18 mouse cellular contexts compared by ENCODE assay signal in the genomic region with DNA sequence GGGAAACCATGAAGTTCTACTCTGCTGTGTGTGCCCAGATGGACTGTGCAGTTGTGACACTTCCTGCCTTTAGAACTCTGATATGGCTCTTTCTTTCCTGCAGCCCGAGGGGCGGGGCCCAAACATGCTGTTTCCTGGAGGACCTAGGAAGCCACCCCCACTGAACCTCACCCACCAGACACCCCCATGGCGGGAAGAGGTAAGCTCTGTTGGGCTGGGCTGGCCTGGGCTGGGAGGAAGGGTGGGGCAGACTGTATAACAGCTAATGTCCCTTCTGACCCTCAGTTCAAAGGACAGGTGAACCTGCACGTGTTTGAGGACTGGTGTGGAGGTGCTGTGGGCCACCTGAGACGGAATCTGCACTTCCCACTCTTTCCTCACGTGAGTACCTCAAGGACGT. TPM values are rescaled to one million over a fixed set of nuclear protein-coding genes. Genes with fewer than 3 reads are reported as not detected.
DNase-seq lines count a peak whose midpoint lies in the region; ATAC-seq and TF ChIP-seq lines count a peak whose summit lies in the region.
"Had no signal": no experiment of that assay in that cellular context is flagged by ENCODE, and none has a peak within 500 bp of the region (broad histone marks: within the 10 kb centered on the region; RNA-seq: fewer than 3 reads in every experiment).

No protein-coding gene starts in this region.

- H3K36me3 ChIP-seq in ES-Bruce4 (ENCODE audit: control insufficient read depth, insufficient read depth, low read length, poor library complexity, severe bottlenecking), result peaks cover 15% of the 10 kb centered on the region
- 0 out of 2 replicates have a peak, but pooled peaks cover 2% of the 10 kb centered on the region for H3K36me3 ChIP-seq in intestine, embryonic 15.5 days
- no peaks in the 10 kb centered on the region for H3K36me3 ChIP-seq in megakaryocyte, embryonic 14.5 days (replicated peaks; ENCODE audit: low read length)
- H3K36me3 ChIP-seq: heart, embryonic 10.5 days had no signal

- no peak for TF ChIP-seq CTCF in ES-Bruce4 (IDR thresholded peaks at IDR 0.05; ENCODE audit: low read depth, low read length)

- ATAC-seq in intestine, embryonic 15.5 days, result peak; percentile 81
- no peak for ATAC-seq in megakaryocyte-erythroid progenitor cell, adult 5-6 weeks (replicated peaks; ENCODE audit: low FRiP score, low TSS enrichment, poor library complexity, severe bottlenecking)
- ATAC-seq: Patski had no signal

- no peaks in the 10 kb centered on the region for H3K9me3 ChIP-seq in ES-Bruce4 (replicated peaks; ENCODE audit: control insufficient read depth, insufficient read depth, low read length, poor library complexity, severe bottlenecking)
- no peaks in the 10 kb centered on the region for H3K9me3 ChIP-seq in intestine, embryonic 15.5 days
- no peaks in the 10 kb centered on the region for H3K9me3 ChIP-seq in megakaryocyte, embryonic 14.5 days
- H3K9me3 ChIP-seq: embryonic facial prominence, embryonic 15.5 days; heart, embryonic 10.5 days; hindbrain, embryonic 13.5 days had no signal

- no peak overlapping the region for H3K9ac ChIP-seq in ES-Bruce4 (ENCODE audit: low read depth, poor library complexity, severe bottlenecking)
- H3K9ac ChIP-seq in intestine, embryonic 15.5 days, result no peak overlapping the region
- H3K9ac ChIP-seq: embryonic facial prominence, embryonic 15.5 days had no signal

- H3K27me3 ChIP-seq in ES-Bruce4 (ENCODE audit: control insufficient read depth, insufficient read depth, low read length, poor library complexity, severe bottlenecking), result no peaks in the 10 kb centered on the region
- H3K27me3 ChIP-seq in intestine, embryonic 15.5 days (replicated peaks), result 0 out of 2 replicates have a peak, but pooled peaks cover 2% of the 10 kb centered on the region
- H3K27me3 ChIP-seq in megakaryocyte, embryonic 14.5 days (replicated peaks), result peaks cover 46% of the 10 kb centered on the region
- H3K27me3 ChIP-seq: embryonic facial prominence, embryonic 15.5 days had no signal

- H3K4me3 ChIP-seq in ES-Bruce4 (ENCODE audit: low read depth, low read length), result no peak overlapping the region
- H3K4me3 ChIP-seq in intestine, embryonic 15.5 days (replicated peaks), result no peak overlapping the region
- H3K4me3 ChIP-seq in megakaryocyte, embryonic 14.5 days (replicated peaks), result peak overlapping the region; percentile 79
- H3K4me3 ChIP-seq: embryonic facial prominence, embryonic 15.5 days; heart, embryonic 10.5 days; hindbrain, embryonic 13.5 days had no signal

- DNase-seq in cerebellum, adult 9-11 months, result peak; percentile 30
- no peak for DNase-seq in cerebellum, adult 18-20 months
- no peak for DNase-seq in ovary, adult 18-20 months (ENCODE audit: low spot score)
- no peak for DNase-seq in kidney, postnatal 10 days
- DNase-seq: cerebellum, adult 8-10 months; kidney, postnatal 4 days; retina, postnatal 1 day had no signal

- H3K4me1 ChIP-seq in ES-Bruce4 (ENCODE audit: control insufficient read depth, insufficient read depth, low read length), result peaks cover 10% of the 10 kb centered on the region
- H3K4me1 ChIP-seq in intestine, embryonic 15.5 days (replicated peaks), result peaks cover 20% of the 10 kb centered on the region
- H3K4me1 ChIP-seq in megakaryocyte, embryonic 14.5 days, result peaks cover 79% of the 10 kb centered on the region

- no peak for TF ChIP-seq POLR2A in ES-Bruce4 (IDR thresholded peaks at IDR 0.05; ENCODE audit: insufficient read depth, low read length)

- TF ChIP-seq EP300 in ES-Bruce4 (IDR thresholded peaks at IDR 0.05; ENCODE audit: insufficient read depth, low read depth, low read length), result peak; percentile 83; the same call in 1 of the 2 replicates

- H3K4me2 ChIP-seq in intestine, embryonic 15.5 days (replicated peaks), result no peak overlapping the region; the same call in 1 of the 2 replicates
- H3K4me2 ChIP-seq: embryonic facial prominence, embryonic 15.5 days; hindbrain, embryonic 13.5 days had no signal

- H3K27ac ChIP-seq in ES-Bruce4 (ENCODE audit: insufficient read depth, low read length), result peak overlapping the region; percentile 2; the same call in 1 of the 2 replicates
- 0 out of 2 replicates have a peak overlapping the region, but pooled peaks have one; percentile 28 for H3K27ac ChIP-seq in intestine, embryonic 15.5 days
- H3K27ac ChIP-seq: embryonic facial prominence, embryonic 15.5 days; heart, embryonic 10.5 days; hindbrain, embryonic 13.5 days; macrophage had no signal

- 59% methylated on average over 7 of the region's 7 CpGs for WGBS in intestine, embryonic 15.5 days

RNA-seq across cellular contexts. Expression of a gene that starts 3.3 kb away (rescaled TPM):
- 18.3 and 22.2 TPM in 2 replicates for polyA plus RNA-seq in ES-Bruce4 (2011; ENCODE audit: insufficient read depth, insufficient read length, low read depth, missing spikeins)
- 7.9 and 10.7 TPM in 2 replicates for polyA plus RNA-seq in intestine, embryonic 15.5 days (2015; fragmentation: Nextera tagmentation; extraction: Ambion mirVana)
- 11.5 and 17.3 TPM in 2 replicates for polyA plus RNA-seq in megakaryocyte, embryonic 14.5 days (2012; ENCODE audit: insufficient read depth, low replicate concordance)
- 0.20 and 0.70 TPM in 2 replicates for total RNA-seq in megakaryocyte-erythroid progenitor cell, adult 5-6 weeks (2014; fragmentation: Nextera tagmentation)
- total RNA-seq in megakaryocyte-erythroid progenitor cell, adult 5-6 weeks (2017), result not detected in 2 replicates
- polyA plus RNA-seq: macrophage had no signal

RNA-seq across cellular contexts. Expression of a gene that starts 13.8 kb away (rescaled TPM):
- polyA plus RNA-seq in ES-Bruce4 (2011; ENCODE audit: insufficient read depth, insufficient read length, low read depth, missing spikeins), result 19.6 and 22.0 TPM in 2 replicates
- 24.6 and 26.1 TPM in 2 replicates for polyA plus RNA-seq in intestine, embryonic 15.5 days (2015; fragmentation: Nextera tagmentation; extraction: Ambion mirVana)
- 2.5 and 3.0 TPM in 2 replicates for polyA plus RNA-seq in megakaryocyte, embryonic 14.5 days (2012; ENCODE audit: insufficient read depth, low replicate concordance)
- 0.17 and 11.2 TPM in 2 replicates for total RNA-seq in megakaryocyte-erythroid progenitor cell, adult 5-6 weeks (2014; fragmentation: Nextera tagmentation)
- total RNA-seq in megakaryocyte-erythroid progenitor cell, adult 5-6 weeks (2017), result 2.8 TPM in 1 of 2 replicates, not detected in the other
- polyA plus RNA-seq: macrophage had no signal

RNA-seq across cellular contexts. Expression of a gene that starts 35.2 kb away (rescaled TPM):
- polyA plus RNA-seq in ES-Bruce4 (2011; ENCODE audit: insufficient read depth, insufficient read length, low read depth, missing spikeins), result not detected in 2 replicates
- polyA plus RNA-seq in intestine, embryonic 15.5 days (2015; fragmentation: Nextera tagmentation; extraction: Ambion mirVana), result not detected in 2 replicates
- not detected in 2 replicates for polyA plus RNA-seq in megakaryocyte, embryonic 14.5 days (2012; ENCODE audit: insufficient read depth, low replicate concordance)
- not detected in 2 replicates for total RNA-seq in megakaryocyte-erythroid progenitor cell, adult 5-6 weeks (2014; fragmentation: Nextera tagmentation)
- not detected in 2 replicates for total RNA-seq in megakaryocyte-erythroid progenitor cell, adult 5-6 weeks (2017)
- total RNA-seq: left cerebral cortex, postnatal 14 days had no signal
- polyA plus RNA-seq: embryonic facial prominence, embryonic 15.5 days; frontal cortex, adult 2 months; heart, embryonic 10.5 days; hindbrain, embryonic 13.5 days; macrophage; Patski had no signal

RNA-seq across cellular contexts. Expression of a gene that starts 36.2 kb away (rescaled TPM):
- 15.4 and 23.2 TPM in 2 replicates for polyA plus RNA-seq in ES-Bruce4 (2011; ENCODE audit: insufficient read depth, insufficient read length, low read depth, missing spikeins)
- 17.8 and 20.5 TPM in 2 replicates for polyA plus RNA-seq in intestine, embryonic 15.5 days (2015; fragmentation: Nextera tagmentation; extraction: Ambion mirVana)
- 41.8 and 92.9 TPM in 2 replicates for polyA plus RNA-seq in megakaryocyte, embryonic 14.5 days (2012; ENCODE audit: insufficient read depth, low replicate concordance)
- total RNA-seq in megakaryocyte-erythroid progenitor cell, adult 5-6 weeks (2014; fragmentation: Nextera tagmentation), result 14.0 and 24.8 TPM in 2 replicates
- 7.1 and 13.0 TPM in 2 replicates for total RNA-seq in megakaryocyte-erythroid progenitor cell, adult 5-6 weeks (2017)

RNA-seq across cellular contexts. Expression of a gene that starts 46.5 kb away (rescaled TPM):
- polyA plus RNA-seq in ES-Bruce4 (2011; ENCODE audit: insufficient read depth, insufficient read length, low read depth, missing spikeins), result not detected in 2 replicates
- polyA plus RNA-seq in intestine, embryonic 15.5 days (2015; fragmentation: Nextera tagmentation; extraction: Ambion mirVana), result 1.6 and 3.6 TPM in 2 replicates
- 0.91 TPM in 1 of 2 replicates, not detected in the other for polyA plus RNA-seq in megakaryocyte, embryonic 14.5 days (2012; ENCODE audit: insufficient read depth, low replicate concordance)
- total RNA-seq in megakaryocyte-erythroid progenitor cell, adult 5-6 weeks (2014; fragmentation: Nextera tagmentation), result not detected in 2 replicates
- 25.3 TPM in 1 of 2 replicates, not detected in the other for total RNA-seq in megakaryocyte-erythroid progenitor cell, adult 5-6 weeks (2017)
- total RNA-seq: left cerebral cortex, postnatal 14 days had no signal
- polyA plus RNA-seq: heart, embryonic 10.5 days had no signal
